Mouse (Mus musculus): Measurements from ENCODE around the gene Psmc5.

- TF ChIP-seq CTCF (IDR thresholded peaks at IDR 0.05; ENCODE audit: low read depth) (no peak), EP300 (IDR thresholded peaks at IDR 0.05; ENCODE audit: low read depth) (no peak)
Measured at GRCm38 (mm10) chr11:106291861-106292260, 35.9 kb downstream of the Psmc5 start.

All from liver, postnatal 0 days (tissue).